Mouse (Mus musculus) spleen, embryonic (tissue): ENCODE data around the gene Zc3h15.
"Not testable (repeated sequence)": the region's sequence is repeated elsewhere in the genome, so short reads cannot be mapped to it uniquely, and the experiment has no call there.

Source experiments
- CTCF ChIA-PET: fragments of 350-600 bp; sonication (Branson Sonifier 250); formaldehyde crosslinking; loops from one replicate; lab custom pipeline; 2022; lab: Charles Lee

Gene Zc3h15

DNA sequence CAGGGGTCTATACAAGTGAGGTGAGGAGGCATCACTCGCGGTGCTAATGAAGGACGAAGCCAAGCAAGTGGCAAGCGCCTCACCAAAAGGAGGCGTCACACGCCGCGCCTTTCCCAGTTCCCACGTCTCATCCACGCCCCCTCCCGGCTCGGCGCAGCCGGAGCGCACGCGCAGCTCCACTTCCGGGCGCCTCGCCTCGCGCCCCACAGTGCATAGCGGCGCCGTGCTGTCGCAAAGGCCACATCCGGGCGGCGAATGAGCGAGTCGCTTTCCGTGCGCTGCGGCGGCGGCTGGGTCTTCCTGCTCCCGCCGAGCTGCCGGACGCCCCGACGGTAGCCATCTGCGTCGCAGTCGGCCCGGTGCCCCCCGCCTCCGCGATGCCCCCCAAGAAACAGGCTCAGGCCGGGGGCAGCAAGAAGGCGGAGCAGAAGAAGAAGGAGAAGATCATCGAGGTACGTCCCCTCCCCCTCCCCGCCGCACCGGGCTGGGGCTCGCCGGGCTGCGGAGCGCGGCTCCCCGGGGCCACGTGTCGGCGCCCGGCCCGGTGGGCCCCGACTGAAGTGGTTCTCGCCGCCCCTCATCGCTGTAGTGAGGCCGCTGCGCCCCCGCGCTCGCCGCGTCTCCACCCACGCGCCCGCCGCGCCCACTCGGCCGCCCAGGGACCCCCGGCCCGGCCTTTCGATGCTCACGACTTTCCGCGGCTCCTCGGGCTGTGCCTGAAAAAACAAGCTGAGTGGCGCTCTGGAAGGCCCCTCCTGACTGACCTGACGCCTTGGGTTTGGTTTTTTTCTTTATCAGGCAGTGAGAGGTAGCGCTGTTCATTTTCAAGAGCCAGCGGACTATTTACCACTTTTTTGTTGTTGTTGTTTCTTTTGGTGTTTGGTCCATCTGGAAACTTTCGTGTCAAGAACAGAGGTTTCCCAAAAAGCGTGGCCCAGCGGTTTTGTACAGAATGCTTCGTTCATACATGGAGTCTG is at the start of gene Zc3h15:
Gene Zc3h15 (plus strand): TSS at position 160 of the 977 bp plus-strand sequence.
- CTCF ChIA-PET: interaction anchor here (0.5 to 0.6 kb wide), 3 partner anchors 10 to 127 kb away, joined by 3 to 9 read pairs (median 9); no protein-coding TSS in a partner anchor

DNA sequence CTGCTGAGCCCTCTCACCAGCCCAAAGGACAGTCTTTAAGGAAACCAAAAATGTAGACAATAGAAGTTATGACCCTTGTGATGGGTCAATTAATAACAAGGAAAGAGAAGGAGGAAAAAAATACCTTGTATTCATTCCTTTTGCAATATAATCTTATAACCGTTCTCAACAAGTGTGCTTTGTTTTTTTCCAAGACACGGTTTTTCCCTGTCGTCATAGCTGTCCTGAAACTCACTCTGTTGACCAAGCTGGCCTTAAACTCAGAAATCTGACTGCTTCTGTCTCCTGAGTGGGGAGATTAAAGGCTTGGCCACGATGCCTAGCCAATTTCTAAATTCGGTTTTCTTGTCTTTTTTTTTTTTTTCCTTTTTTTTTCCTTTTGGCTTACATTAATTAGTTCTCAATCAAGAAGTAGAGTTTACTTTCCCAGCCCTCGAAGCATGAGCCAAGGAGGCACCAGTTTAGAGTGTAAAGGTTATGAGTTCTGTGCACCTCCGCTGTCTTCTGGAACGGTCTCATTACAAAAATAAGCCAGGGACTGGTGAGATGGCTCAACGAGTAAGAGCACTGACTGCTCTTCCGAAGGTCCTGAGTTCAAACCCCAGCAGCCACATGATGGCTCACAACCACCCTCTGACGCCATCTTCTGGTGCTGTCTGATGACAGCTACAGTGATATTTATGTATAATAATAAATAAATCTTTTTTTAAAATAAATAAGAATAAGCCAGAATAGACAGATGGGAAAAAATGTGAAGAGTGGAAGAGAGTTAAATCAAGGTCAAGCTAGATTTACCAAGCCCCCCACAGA is 23.5 kb upstream of the Zc3h15 start:
- CTCF ChIA-PET: no interaction called here

DNA sequence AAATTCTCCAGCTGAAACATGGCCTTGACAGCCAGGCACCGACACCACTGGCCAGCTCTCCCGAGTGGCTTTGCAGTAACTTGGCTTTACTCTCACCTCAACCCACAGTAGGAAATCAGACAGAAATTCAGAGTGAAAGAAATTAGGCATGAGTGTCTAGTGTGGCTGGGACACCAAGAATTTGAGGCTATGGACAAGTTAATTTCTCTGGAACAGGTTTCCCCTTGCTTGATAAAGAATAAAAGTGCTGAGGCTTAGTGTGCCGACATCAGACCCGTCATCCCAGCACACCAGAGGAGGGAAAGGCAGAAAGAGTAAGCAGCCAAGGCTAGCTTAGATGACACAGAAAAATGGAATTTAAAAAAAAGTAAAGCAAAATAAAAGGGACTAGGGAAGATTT is 22.7 kb upstream of the Zc3h15 start:
- CTCF ChIA-PET: no interaction called here

DNA sequence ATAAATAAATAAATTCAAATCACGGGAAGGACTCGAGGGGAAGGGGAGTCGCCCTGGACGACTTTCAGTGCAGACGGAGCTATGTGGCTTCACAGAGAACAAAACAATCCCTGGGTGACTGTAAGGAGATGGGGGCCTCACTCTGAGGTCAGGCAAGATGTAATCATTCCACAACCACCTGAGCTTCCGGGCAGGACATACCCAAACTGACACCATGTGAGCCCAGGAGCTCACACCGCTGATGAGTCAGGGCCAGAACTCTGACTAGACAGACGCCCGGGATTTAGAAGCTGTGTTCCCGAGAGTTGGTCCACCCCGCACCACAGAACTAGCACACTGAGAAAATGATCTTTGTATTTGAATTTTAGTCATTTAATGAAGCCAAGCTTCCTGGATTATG is 21.4 kb upstream of the Zc3h15 start:
- CTCF ChIA-PET: no interaction called here

DNA sequence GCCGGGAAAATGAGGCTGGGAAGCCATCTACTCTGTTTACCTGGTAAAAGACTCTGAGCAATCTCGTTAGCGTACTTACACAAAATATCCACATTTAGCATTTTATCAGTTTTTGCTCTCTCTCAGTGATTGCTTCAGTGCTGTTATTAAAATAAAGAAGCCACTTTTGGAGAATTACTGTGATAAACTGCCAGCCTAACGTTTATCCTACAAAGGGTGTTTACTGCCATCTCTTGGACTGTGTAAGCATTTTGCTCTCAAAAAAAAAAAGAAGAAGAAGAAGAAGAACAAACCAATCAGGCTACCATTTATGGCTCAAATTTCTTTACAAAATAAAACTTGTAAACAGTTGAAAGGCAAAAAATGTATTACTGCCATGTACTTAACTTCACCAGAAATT is 20.2 kb upstream of the Zc3h15 start:
- CTCF ChIA-PET: no interaction called here

DNA sequence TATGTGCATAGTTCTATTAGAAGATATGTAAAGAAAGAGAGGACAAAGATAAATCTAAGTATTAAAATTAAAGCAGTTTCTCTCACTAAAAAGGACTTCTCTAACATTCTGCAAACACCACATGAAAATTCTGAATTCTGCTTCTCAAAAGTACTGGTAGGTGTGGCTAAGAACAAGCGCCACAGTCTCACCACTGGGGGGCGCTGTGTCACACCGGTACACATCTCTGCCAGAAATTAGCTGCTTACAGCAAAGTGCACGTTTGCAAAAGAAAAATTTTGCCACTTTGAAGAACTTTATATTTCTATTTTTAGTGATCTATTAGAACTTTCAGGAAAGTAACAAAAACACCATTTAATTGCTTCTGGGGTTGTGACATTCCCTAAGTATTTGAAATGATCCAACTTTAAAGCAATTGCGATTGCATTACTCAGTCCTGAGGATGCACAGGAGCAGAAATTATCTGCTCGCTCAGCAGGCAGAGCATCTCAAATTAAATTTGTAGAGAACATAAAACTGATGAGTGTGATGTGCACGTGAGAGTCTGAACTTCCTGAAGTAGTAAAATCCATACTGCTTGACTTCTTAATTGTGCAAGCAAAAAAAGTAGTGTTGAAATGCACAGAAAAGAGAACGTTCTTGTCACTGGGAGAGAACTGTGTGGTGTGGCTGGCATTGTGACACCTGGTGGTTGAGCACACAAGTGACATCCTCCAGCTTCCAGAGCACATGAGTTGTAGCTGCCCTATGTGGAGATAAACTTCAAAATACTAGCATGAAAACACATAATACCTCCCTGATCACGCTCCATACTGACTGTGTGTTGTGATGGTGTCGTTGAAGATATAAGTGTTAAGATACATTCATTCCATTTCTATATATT is 18.8 kb upstream of the Zc3h15 start:
- CTCF ChIA-PET: no interaction called here

DNA sequence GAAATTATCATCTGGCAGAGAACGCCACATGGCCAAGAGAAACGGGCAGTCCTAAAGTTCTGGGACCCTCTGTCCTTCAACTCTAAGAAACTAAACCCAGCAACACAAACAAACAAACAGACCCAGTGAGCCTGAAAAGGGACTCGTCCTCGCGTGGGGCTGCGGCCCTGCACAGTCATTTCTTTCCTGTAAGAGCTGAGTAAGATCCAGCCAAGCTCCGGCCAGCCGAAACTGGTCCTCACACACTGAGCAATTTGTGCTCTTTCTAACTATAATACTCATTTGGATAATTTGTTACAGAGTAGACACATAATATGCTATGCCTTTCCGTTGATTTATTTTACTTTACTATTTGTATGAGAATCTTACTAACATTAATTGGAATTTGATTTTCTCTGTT is 17.4 kb upstream of the Zc3h15 start:
- CTCF ChIA-PET: no interaction called here

DNA sequence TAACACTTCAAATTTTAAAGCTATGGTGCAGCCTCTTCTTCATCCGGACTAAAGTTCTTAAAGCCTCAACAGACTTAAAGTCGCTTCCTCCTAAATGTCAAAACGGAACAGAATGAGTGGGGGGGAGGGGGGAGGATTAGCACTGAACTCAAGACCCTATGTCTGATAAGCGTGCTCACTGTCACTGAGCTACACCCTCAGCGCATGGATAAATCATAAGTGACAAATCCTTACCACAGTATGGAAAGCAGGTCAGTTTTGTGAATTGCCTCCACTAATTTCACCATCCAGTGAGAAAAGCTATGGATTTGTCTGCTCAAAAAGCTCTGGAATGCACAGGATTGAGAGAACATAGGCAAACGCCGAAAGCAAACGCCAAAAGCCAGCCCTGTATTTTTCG is 16.7 kb upstream of the Zc3h15 start:
- CTCF ChIA-PET: no interaction called here

DNA sequence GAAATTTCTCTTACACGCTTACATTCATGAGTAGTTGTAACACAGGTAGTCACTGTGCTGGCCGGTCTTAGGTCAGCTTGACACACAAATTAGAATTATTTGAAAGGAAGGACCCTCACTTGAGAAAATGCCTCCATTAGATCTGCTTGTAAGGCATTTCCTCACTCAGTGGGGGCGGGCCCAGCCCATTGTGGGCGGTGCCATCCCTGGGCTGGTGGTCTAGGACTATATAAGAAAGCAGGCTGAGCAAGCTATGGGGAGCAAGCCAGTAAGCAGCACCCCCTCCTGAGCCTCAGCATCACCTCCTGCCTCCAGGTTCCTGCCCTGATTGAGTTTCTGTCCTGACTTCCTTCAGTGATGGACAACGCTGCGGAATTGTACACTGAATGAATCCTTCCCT is 16.3 kb upstream of the Zc3h15 start:
- CTCF ChIA-PET: no interaction called here

DNA sequence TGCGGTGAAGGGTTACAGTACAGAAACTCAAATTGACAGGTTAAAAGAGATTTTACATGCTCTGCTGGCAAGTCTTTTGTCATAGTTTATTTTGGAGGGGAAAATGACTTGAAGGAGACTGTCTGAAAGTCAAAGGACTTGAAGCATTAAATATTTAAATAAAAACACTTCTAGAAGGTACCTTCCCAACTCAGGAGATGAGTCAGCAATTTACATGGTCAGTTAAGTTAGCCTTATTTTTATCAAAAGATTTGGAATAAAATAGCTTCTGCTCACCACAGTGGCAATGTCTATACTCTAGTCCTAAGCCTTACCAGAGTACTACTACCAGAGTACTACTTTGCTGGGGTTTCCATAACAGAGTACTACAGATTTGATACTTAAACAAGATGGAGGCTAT is 2.2 kb upstream of the Zc3h15 start:
- CTCF ChIA-PET: no interaction called here

DNA sequence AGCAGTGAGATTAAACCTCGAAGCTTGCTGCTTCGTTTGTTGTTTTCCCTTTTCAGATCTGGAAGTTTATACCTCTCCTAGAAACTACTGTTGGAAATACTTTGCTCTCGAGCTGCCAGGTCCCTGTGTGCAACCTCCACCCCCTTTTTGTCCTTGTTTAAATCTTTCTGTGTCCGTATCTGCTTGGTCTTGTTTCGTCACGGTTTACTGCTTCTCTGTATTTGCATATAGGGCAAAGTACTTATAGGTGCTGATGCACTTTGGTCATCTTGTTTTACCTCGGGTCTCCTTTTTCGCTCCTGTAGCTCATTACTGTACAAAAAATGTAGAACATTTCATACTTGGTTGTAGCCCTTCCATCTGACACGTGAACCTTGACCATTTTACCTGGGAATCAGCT is 4.7 kb downstream of the Zc3h15 start:
- CTCF ChIA-PET: no interaction called here

DNA sequence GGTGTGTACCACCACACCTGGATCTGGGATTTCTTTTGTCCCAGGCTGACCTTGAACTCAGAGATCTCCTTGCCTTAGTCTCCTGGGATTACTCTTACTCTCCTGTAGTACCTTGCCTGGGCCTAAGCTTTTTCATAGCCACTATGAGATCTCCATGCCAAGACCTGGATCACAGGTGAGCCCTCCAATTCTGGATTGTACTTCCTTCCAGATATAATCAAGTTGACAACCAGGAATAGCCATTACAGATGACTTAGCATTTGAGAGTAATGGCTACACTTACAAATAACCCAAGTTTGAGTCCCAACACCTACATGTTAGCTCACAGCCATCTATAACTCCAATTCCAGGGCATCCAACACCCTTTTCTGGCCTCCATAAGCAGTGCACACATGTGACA is 8.4 kb downstream of the Zc3h15 start:
- CTCF ChIA-PET: no interaction called here

DNA sequence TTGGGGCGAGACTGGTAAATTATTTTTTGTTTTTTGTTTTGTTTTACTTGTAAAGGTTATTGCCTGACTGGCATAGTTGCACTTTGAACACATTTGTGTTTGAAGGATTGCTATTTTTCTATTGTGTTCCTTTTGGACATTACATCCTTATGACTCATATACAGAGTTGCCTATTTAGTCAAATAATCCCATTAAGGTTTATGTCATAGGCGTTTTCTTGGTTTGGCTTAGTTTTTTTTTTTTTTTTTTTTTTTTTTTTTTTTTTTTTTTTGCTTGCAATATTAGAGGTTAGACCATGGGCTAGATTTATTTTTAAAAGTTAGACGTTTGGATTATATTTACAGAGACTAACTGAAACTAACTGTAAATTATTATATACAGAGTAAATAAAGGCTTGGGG is 15.0 kb downstream of the Zc3h15 start:
- CTCF ChIA-PET: no interaction called here

DNA sequence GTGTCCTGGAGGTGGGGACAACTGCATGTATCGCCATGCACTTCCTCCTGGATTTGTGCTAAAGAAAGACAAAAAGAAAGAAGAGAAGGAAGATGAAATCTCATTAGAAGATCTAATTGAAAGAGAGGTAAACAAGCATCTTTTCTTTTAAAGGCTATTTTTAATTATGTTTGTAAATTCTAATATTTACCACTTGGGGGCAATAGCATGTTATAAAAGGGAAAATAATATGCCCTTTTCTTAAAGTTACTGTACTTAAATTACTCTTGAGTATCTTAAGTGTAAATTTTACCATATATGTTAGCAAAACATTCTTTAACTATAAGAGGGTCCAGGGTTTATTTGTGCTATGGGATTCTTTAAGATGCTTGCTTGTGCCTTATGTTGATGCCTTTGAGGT is 15.9 kb downstream of the Zc3h15 start:
- CTCF ChIA-PET: no interaction called here

DNA sequence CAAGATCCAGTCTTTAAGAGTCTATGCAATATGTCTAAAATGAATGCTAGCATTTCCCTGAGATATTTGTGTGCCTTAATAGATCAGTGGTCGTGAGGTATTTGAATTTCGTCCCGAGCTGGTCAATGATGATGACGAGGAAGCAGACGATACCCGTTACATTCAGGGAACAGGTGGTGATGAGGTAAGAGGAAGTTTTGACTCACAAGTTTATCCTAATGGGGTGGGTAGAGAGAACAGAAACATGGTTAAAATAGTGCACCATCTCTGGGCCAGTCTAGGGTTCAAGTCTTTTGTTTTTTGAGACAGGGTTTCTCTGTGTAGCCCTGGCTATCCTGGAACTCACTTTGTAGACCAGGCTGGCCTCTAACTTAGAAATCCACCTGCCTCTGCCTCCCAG is 17.1 kb downstream of the Zc3h15 start:
- CTCF ChIA-PET: no interaction called here

DNA sequence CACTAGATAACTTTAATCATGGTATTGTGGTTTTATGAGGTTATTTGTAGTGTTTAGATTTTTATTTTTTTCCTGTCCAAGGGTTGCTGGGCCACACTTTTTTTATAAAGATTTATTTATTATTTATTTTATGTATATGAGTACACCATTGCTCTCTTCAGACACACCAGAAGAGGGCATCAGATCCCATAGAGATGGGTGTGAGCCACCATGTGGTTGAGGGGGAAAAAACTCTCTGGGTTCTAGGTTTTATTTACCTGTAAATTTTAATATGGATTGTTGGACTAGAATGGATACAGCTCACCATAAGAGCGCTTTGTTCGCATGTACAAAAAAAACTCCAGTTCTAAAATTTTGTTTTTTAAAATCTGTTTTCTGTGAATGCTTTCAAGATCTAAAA is 20.8 kb downstream of the Zc3h15 start:
- CTCF ChIA-PET: not testable (repeated sequence)

DNA sequence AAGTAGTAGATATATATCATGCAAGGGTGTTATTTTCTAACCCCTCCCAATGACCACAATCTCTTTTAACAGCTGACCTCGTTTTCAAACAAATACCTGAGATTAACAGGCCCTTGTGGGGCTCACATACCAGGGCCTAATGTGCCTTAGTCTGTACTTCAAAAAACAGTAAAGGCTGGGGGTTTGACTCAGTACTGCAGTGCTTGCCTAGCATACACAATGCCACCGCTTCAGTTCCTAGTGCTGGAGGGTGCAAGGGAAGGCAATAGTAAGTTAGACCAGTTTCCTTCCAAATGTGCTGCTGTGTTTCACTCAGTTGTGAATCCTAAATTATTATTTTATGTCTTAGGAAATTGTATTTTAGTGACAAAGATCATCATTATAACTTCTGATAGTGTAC is 23.2 kb downstream of the Zc3h15 start:
- CTCF ChIA-PET: no interaction called here

DNA sequence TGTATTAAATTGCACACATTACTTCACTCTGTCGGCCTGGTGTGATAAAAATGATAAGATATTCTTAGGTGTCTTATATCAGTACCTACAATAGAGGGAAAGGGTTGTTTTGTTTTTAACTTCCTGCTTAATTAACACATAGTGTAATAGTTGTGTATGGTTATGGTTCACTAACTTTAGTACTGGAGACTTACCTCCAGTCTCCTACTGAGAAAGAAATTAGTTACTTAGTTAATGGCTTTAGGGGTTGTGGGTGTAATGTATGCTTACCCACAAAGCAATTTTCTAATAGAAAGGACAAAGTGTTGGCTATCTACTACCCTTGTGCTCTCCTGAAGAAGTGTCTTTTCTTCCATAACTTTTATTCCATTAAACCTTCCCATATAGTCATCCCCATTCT is 23.8 kb downstream of the Zc3h15 start:
- CTCF ChIA-PET: no interaction called here

DNA sequence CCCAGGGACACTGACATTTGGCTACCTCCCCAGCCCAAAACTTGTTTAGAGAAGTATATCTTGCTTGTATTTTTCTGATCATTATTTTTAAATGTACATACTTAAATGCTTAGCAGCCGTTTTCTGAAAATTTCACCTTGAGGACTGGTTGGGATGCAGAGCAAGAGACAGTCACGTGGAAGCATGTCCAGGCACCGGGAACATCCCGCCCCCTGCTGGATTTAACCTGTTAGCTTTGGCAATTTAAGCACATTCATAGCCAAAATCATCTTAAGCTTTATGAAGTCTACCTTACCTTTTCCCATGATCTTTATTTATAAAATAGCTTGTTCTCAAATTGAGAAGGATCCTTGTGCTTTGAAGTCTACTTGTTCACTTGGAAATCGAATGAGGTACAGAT is 25.8 kb downstream of the Zc3h15 start:
- CTCF ChIA-PET: no interaction called here

DNA sequence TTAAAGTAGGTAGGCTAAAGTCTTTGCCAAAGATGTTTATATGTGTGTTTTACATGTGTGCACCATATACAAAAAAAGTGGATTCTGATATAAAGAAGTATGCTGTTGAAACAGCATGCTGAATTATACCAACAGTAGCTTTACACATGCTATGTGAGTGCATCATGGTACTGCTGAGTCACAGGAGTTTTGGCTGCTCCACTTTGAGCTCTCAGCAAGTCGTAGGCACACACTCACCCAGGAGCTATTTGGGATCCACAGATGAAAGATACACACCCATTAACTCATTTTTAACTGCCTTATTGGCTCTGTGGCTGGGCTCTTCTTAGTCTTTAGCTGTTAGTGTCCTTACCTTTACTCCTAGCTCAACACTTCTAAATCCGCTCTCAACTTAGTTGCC is 27.6 kb downstream of the Zc3h15 start:
- CTCF ChIA-PET: no interaction called here

DNA sequence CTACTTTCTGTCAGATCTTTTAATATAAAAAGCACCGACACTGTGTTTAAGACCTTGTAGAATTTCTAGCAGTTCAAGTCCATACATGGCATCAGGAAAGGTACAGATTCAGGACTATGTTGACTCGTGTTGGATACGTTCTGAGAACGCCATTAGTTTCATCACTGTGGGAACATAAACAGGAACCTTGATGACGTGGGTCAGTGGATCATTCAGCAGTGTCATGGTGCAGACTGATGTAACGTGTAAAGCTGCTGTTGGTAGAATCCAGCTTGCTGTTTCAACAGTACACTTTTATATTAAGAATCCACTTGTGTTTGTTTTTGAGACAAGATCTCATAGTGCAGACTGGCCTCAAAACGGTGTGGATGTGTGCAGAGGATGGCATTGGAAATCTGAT is 28.8 kb downstream of the Zc3h15 start:
- CTCF ChIA-PET: no interaction called here

DNA sequence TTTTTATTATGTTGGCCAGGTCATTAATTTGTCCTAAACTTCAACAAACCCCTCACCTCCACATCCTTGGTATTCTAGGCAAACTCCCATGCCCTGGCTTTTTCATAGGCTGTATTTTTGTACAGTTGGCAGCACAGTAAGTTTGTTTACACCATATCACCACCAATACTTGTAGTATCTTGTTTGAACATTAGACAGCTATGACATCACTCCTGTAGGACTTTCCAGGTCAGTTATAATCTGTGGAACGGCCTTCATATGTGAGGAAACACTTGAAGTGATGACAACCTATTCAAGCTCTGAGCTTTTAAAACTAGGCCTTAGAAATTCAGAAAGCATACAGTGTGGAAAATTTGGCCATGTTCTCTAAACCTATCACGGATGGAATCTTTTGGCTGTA is 29.6 kb downstream of the Zc3h15 start:
- CTCF ChIA-PET: no interaction called here
